In the genomic region with DNA sequence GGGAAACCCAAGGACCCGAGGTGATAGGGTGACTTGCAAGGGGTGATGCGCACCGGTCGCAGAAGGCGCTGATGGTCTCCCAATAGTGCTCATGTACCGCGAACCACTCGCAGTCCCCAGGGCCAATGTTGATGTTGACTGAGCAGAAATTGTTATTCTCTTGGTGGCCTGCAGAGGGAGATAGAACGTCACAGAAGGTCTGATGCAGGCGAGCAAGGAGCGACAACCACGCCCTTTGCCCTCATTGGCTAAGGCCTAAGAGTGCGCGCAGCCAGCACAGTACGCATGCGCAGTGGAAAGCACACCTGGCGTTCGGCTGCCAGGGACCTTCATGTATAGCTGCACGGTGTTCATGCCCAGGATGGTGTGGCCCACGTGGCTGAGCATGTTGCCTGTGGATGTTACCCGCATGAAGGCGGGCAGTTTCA, we compare ENCODE assay signal across 8 mouse cellular contexts. TPM values are rescaled to one million over a fixed set of nuclear protein-coding genes. Genes with fewer than 3 reads are reported as not detected.
A peak's percentile ranks its signal among the peaks of the same experiment; 100 is the strongest.
DNase-seq lines count a peak whose midpoint lies in the region; ATAC-seq lines count a peak whose summit lies in the region.

No protein-coding gene starts in this region.

- H3K9me3 ChIP-seq in heart, embryonic 15.5 days (replicated peaks) = no peaks in the 10 kb centered on the region
- H3K9me3 ChIP-seq in liver, embryonic 13.5 days (replicated peaks) = no peaks in the 10 kb centered on the region
- no peaks in the 10 kb centered on the region for H3K9me3 ChIP-seq in stomach, embryonic 16.5 days (replicated peaks; ENCODE audit: control insufficient read depth, low read length)

- H3K36me3 ChIP-seq in heart, embryonic 15.5 days = peaks cover 63% of the 10 kb centered on the region
- peaks cover 60% of the 10 kb centered on the region for H3K36me3 ChIP-seq in liver, embryonic 13.5 days
- H3K36me3 ChIP-seq in stomach, embryonic 16.5 days (ENCODE audit: control insufficient read depth, insufficient read depth, low read length) = peaks cover 37% of the 10 kb centered on the region

- H3K4me1 ChIP-seq in heart, embryonic 15.5 days (replicated peaks) = peaks cover 47% of the 10 kb centered on the region
- H3K4me1 ChIP-seq in liver, embryonic 13.5 days (replicated peaks) = peaks cover 40% of the 10 kb centered on the region
- peaks cover 28% of the 10 kb centered on the region for H3K4me1 ChIP-seq in stomach, embryonic 16.5 days (ENCODE audit: control insufficient read depth, insufficient read depth, low read length)

- no peak overlapping the region for H3K27ac ChIP-seq in heart, embryonic 15.5 days
- no peak overlapping the region for H3K27ac ChIP-seq in liver, embryonic 13.5 days
- H3K27ac ChIP-seq in stomach, embryonic 16.5 days (ENCODE audit: low read length) = no peak overlapping the region

- no peak overlapping the region; the same call in 1 of the 2 replicates for H3K4me2 ChIP-seq in heart, embryonic 15.5 days
- H3K4me2 ChIP-seq in liver, embryonic 13.5 days = peak overlapping the region; percentile 44
- H3K4me2 ChIP-seq in stomach, embryonic 16.5 days (ENCODE audit: low read depth, low read length) = no peak overlapping the region

- H3K4me3 ChIP-seq in heart, embryonic 15.5 days = no peak overlapping the region
- no peak overlapping the region for H3K4me3 ChIP-seq in liver, embryonic 13.5 days (replicated peaks)
- no peak overlapping the region for H3K4me3 ChIP-seq in stomach, embryonic 16.5 days (replicated peaks; ENCODE audit: low read length)

- 0 out of 2 replicates have a peak overlapping the region, but pooled peaks have one; percentile 8 for H3K9ac ChIP-seq in heart, embryonic 15.5 days
- no peak overlapping the region for H3K9ac ChIP-seq in liver, embryonic 13.5 days
- no peak overlapping the region for H3K9ac ChIP-seq in stomach, embryonic 16.5 days (ENCODE audit: low read length)

- no peaks in the 10 kb centered on the region for H3K27me3 ChIP-seq in heart, embryonic 15.5 days
- no peaks in the 10 kb centered on the region; the same call in 1 of the 2 replicates for H3K27me3 ChIP-seq in liver, embryonic 13.5 days
- no peaks in the 10 kb centered on the region for H3K27me3 ChIP-seq in stomach, embryonic 16.5 days (ENCODE audit: control insufficient read depth, insufficient read depth, low read length)

- peak; percentile 96 for DNase-seq in CD4-positive helper T cell, adult 2 months (ENCODE audit: low read depth, low spot score)
- DNase-seq in c-Kit-negative CD71-positive TER-119-positive erythroid progenitor cells, embryonic 14.5 days (ENCODE audit: low read depth, low spot score) = peak; percentile 83
- DNase-seq in kidney, postnatal 14 days = peak; percentile 95
- peak; percentile 79 for DNase-seq in liver, embryonic 13.5 days
- peak; percentile 81 for DNase-seq in neural tube, embryonic 10.5 days (ENCODE audit: extremely low spot score, low spot score)

- WGBS in heart, embryonic 15.5 days = 23% methylated on average over 22 of the region's 22 CpGs
- 30% methylated on average over 22 of the region's 22 CpGs for WGBS in liver, embryonic 13.5 days (ENCODE audit: insufficient replicate concordance)
- 17% methylated on average over 22 of the region's 22 CpGs for WGBS in stomach, embryonic 16.5 days

- ATAC-seq in erythroid progenitor cell, adult 5-6 weeks (replicated peaks; ENCODE audit: low FRiP score, poor library complexity, severe bottlenecking) = peak; percentile 86
- peak; percentile 41 for ATAC-seq in heart, embryonic 15.5 days (replicated peaks; ENCODE audit: insufficient number of reproducible peaks, insufficient read depth, low FRiP score, low read depth)
- peak; percentile 77 for ATAC-seq in liver, embryonic 13.5 days (ENCODE audit: low read depth)
- ATAC-seq in stomach, embryonic 16.5 days (ENCODE audit: insufficient read depth, low FRiP score) = peak; percentile 68

RNA-seq across cellular contexts. Expression of a gene that starts 3.2 kb away (rescaled TPM):
- total RNA-seq in erythroid progenitor cell, adult 5-6 weeks (2015; ENCODE audit: low replicate concordance) = not detected in 2 replicates
- total RNA-seq in erythroid progenitor cell, adult 5-6 weeks (2017; ENCODE audit: low replicate concordance) = not detected in 2 replicates
- polyA plus RNA-seq in heart, embryonic 15.5 days (2015; fragmentation: Nextera tagmentation; extraction: Ambion mirVana) = 37.3 and 40.6 TPM in 2 replicates
- 8.9 and 9.5 TPM in 2 replicates for polyA plus RNA-seq in liver, embryonic 13.5 days (2015; fragmentation: Nextera tagmentation; extraction: Ambion mirVana)
- polyA plus RNA-seq in stomach, embryonic 16.5 days (2015; fragmentation: Nextera tagmentation; extraction: Ambion mirVana) = 26.4 and 28.7 TPM in 2 replicates

RNA-seq across cellular contexts. Expression of a gene that starts 5.8 kb away (rescaled TPM):
- total RNA-seq in erythroid progenitor cell, adult 5-6 weeks (2015; ENCODE audit: low replicate concordance) = 8.3 and 11.7 TPM in 2 replicates
- total RNA-seq in erythroid progenitor cell, adult 5-6 weeks (2017; ENCODE audit: low replicate concordance) = 25.7 and 32.5 TPM in 2 replicates
- 20.6 and 24.0 TPM in 2 replicates for polyA plus RNA-seq in heart, embryonic 15.5 days (2015; fragmentation: Nextera tagmentation; extraction: Ambion mirVana)
- polyA plus RNA-seq in liver, embryonic 13.5 days (2015; fragmentation: Nextera tagmentation; extraction: Ambion mirVana) = 10.3 and 13.0 TPM in 2 replicates
- polyA plus RNA-seq in stomach, embryonic 16.5 days (2015; fragmentation: Nextera tagmentation; extraction: Ambion mirVana) = 29.4 TPM in 2 replicates

RNA-seq across cellular contexts. Expression of a gene that starts 5.9 kb away (rescaled TPM):
- total RNA-seq in erythroid progenitor cell, adult 5-6 weeks (2015; ENCODE audit: low replicate concordance) = 26.8 and 31.7 TPM in 2 replicates
- total RNA-seq in erythroid progenitor cell, adult 5-6 weeks (2017; ENCODE audit: low replicate concordance) = 21.6 and 21.9 TPM in 2 replicates
- polyA plus RNA-seq in heart, embryonic 15.5 days (2015; fragmentation: Nextera tagmentation; extraction: Ambion mirVana) = 129 and 132 TPM in 2 replicates
- polyA plus RNA-seq in liver, embryonic 13.5 days (2015; fragmentation: Nextera tagmentation; extraction: Ambion mirVana) = 102 and 105 TPM in 2 replicates
- polyA plus RNA-seq in stomach, embryonic 16.5 days (2015; fragmentation: Nextera tagmentation; extraction: Ambion mirVana) = 144 and 148 TPM in 2 replicates

RNA-seq across cellular contexts. Expression of a gene that starts 12.3 kb away (rescaled TPM):
- 6.5 and 11.7 TPM in 2 replicates for total RNA-seq in erythroid progenitor cell, adult 5-6 weeks (2015; ENCODE audit: low replicate concordance)
- 0.64 and 1.2 TPM in 2 replicates for total RNA-seq in erythroid progenitor cell, adult 5-6 weeks (2017; ENCODE audit: low replicate concordance)
- polyA plus RNA-seq in heart, embryonic 15.5 days (2015; fragmentation: Nextera tagmentation; extraction: Ambion mirVana) = 18.6 and 19.5 TPM in 2 replicates
- 4.8 and 5.1 TPM in 2 replicates for polyA plus RNA-seq in liver, embryonic 13.5 days (2015; fragmentation: Nextera tagmentation; extraction: Ambion mirVana)
- polyA plus RNA-seq in stomach, embryonic 16.5 days (2015; fragmentation: Nextera tagmentation; extraction: Ambion mirVana) = 21.2 and 21.4 TPM in 2 replicates

RNA-seq across cellular contexts. Expression of a gene that starts 32.0 kb away (rescaled TPM):
- total RNA-seq in erythroid progenitor cell, adult 5-6 weeks (2015; ENCODE audit: low replicate concordance) = 21.0 and 33.2 TPM in 2 replicates
- total RNA-seq in erythroid progenitor cell, adult 5-6 weeks (2017; ENCODE audit: low replicate concordance) = 18.9 and 19.5 TPM in 2 replicates
- polyA plus RNA-seq in heart, embryonic 15.5 days (2015; fragmentation: Nextera tagmentation; extraction: Ambion mirVana) = 14.2 and 22.9 TPM in 2 replicates
- polyA plus RNA-seq in liver, embryonic 13.5 days (2015; fragmentation: Nextera tagmentation; extraction: Ambion mirVana) = 2.6 and 4.4 TPM in 2 replicates
- polyA plus RNA-seq in stomach, embryonic 16.5 days (2015; fragmentation: Nextera tagmentation; extraction: Ambion mirVana) = 48.5 and 55.4 TPM in 2 replicates
